ENCODE assay signal across 25 mouse cellular contexts in genomic region chr16:72175727-72176126, GRCm38 (mm10).
DNase-seq lines count a peak whose midpoint lies in the region; ATAC-seq and TF ChIP-seq lines count a peak whose summit lies in the region.
"Had no signal": no experiment of that assay in that cellular context is flagged by ENCODE, and none has a peak within 500 bp of the region (broad histone marks: within the 10 kb centered on the region; RNA-seq: fewer than 3 reads in every experiment).

No protein-coding gene starts in this region.

- H3K9me3 ChIP-seq in kidney, embryonic 14.5 days (ENCODE audit: control insufficient read depth, low read length), result no peaks in the 10 kb centered on the region
- H3K9me3 ChIP-seq in kidney, postnatal 0 days (replicated peaks; ENCODE audit: low read length), result no peaks in the 10 kb centered on the region
- H3K9me3 ChIP-seq in kidney, embryonic 15.5 days (replicated peaks), result no peaks in the 10 kb centered on the region
- H3K9me3 ChIP-seq: embryonic facial prominence, embryonic 10.5 days; embryonic facial prominence, embryonic 12.5 days; forebrain, embryonic 13.5 days; forebrain, embryonic 15.5 days; G1E had no signal

- peak; percentile 3 for DNase-seq in adrenal gland, adult 2 months
- DNase-seq in adrenal gland, postnatal 25 days, result no peak
- DNase-seq in kidney, adult 9 months, result no peak
- DNase-seq in kidney, postnatal 0 days (ENCODE audit: low spot score), result peak; percentile 4
- DNase-seq in mesoderm, embryonic 11.5 days (ENCODE audit: low read depth, low spot score), result peak; percentile 19
- no peak for DNase-seq in lung, postnatal 10 days
- DNase-seq: adrenal gland, postnatal 10 days; adrenal gland, postnatal 36 days; B cell, adult 2 months; cerebellum, adult 11-12 months; cerebellum, adult 2 months; cerebellum, adult 9-10 months; cerebellum, postnatal 10 days; cerebellum, postnatal 25 days had no signal

- H3K36me3 ChIP-seq in kidney, embryonic 14.5 days (ENCODE audit: control insufficient read depth, insufficient read depth, low read length), result no peaks in the 10 kb centered on the region
- H3K36me3 ChIP-seq in kidney, postnatal 0 days (ENCODE audit: insufficient read depth, low read length), result no peaks in the 10 kb centered on the region
- H3K36me3 ChIP-seq in kidney, embryonic 15.5 days, result no peaks in the 10 kb centered on the region
- H3K36me3 ChIP-seq: embryonic facial prominence, embryonic 10.5 days; embryonic facial prominence, embryonic 12.5 days; forebrain, embryonic 15.5 days; G1E had no signal

- no peak overlapping the region for H3K27ac ChIP-seq in kidney, embryonic 14.5 days (ENCODE audit: low read depth, low read length)
- no peak overlapping the region for H3K27ac ChIP-seq in kidney, postnatal 0 days
- no peak overlapping the region for H3K27ac ChIP-seq in kidney, embryonic 15.5 days
- H3K27ac ChIP-seq: embryonic facial prominence, embryonic 10.5 days; embryonic facial prominence, embryonic 12.5 days; forebrain, embryonic 13.5 days; forebrain, embryonic 15.5 days had no signal

- no peak overlapping the region for H3K4me3 ChIP-seq in kidney, embryonic 14.5 days (ENCODE audit: low read length)
- H3K4me3 ChIP-seq in kidney, postnatal 0 days (replicated peaks; ENCODE audit: low read depth, low read length), result no peak overlapping the region
- no peak overlapping the region for H3K4me3 ChIP-seq in kidney, embryonic 15.5 days (replicated peaks)
- H3K4me3 ChIP-seq: embryonic facial prominence, embryonic 10.5 days; embryonic facial prominence, embryonic 12.5 days; forebrain, embryonic 13.5 days; forebrain, embryonic 15.5 days had no signal

- no peak overlapping the region for H3K4me2 ChIP-seq in kidney, embryonic 14.5 days (replicated peaks; ENCODE audit: low read depth, low read length)
- no peak overlapping the region for H3K4me2 ChIP-seq in kidney, postnatal 0 days (ENCODE audit: low read length)
- no peak overlapping the region for H3K4me2 ChIP-seq in kidney, embryonic 15.5 days
- H3K4me2 ChIP-seq: embryonic facial prominence, embryonic 12.5 days; forebrain, embryonic 13.5 days; forebrain, embryonic 15.5 days had no signal

- WGBS in kidney, embryonic 14.5 days, result 29% methylated on average over 5 of the region's 5 CpGs
- 24% methylated on average over 5 of the region's 5 CpGs for WGBS in kidney, postnatal 0 days
- 27% methylated on average over 5 of the region's 5 CpGs for WGBS in kidney, embryonic 15.5 days

- H3K9ac ChIP-seq in kidney, embryonic 14.5 days (ENCODE audit: low read depth, low read length), result no peak overlapping the region
- no peak overlapping the region for H3K9ac ChIP-seq in kidney, postnatal 0 days (ENCODE audit: low read depth, low read length)
- H3K9ac ChIP-seq in kidney, embryonic 15.5 days, result no peak overlapping the region
- H3K9ac ChIP-seq: embryonic facial prominence, embryonic 12.5 days; forebrain, embryonic 13.5 days; forebrain, embryonic 15.5 days had no signal

- TF ChIP-seq CTCF in kidney, postnatal 0 days (IDR thresholded peaks at IDR 0.05; ENCODE audit: low read depth), result no peak

- no peaks in the 10 kb centered on the region for H3K27me3 ChIP-seq in kidney, embryonic 14.5 days (ENCODE audit: control insufficient read depth, insufficient read depth, low read length)
- no peaks in the 10 kb centered on the region for H3K27me3 ChIP-seq in kidney, postnatal 0 days (ENCODE audit: insufficient read depth, low read length)
- no peaks in the 10 kb centered on the region for H3K27me3 ChIP-seq in kidney, embryonic 15.5 days
- H3K27me3 ChIP-seq: CH12.LX; embryonic facial prominence, embryonic 12.5 days; forebrain, embryonic 13.5 days; forebrain, embryonic 15.5 days; Patski had no signal

- ATAC-seq in kidney, embryonic 14.5 days (ENCODE audit: low FRiP score, low TSS enrichment), result peak; percentile 62; the same call in 1 of the 2 replicates
- ATAC-seq in kidney, postnatal 0 days (replicated peaks; ENCODE audit: low FRiP score, low read depth), result no peak
- ATAC-seq in kidney, embryonic 15.5 days (replicated peaks; ENCODE audit: low FRiP score), result no peak
- ATAC-seq: activated CD4-positive, CD25-positive, alpha-beta regulatory T cell, adult 4 months; CD4-positive, CD25-positive, alpha-beta regulatory T cell, adult 4 months; forebrain, embryonic 13.5 days; forebrain, embryonic 15.5 days; Patski had no signal

- H3K4me1 ChIP-seq in kidney, embryonic 14.5 days (ENCODE audit: control insufficient read depth, insufficient read depth, low read length), result 0 out of 2 replicates have a peak, but pooled peaks cover 3% of the 10 kb centered on the region
- H3K4me1 ChIP-seq in kidney, postnatal 0 days (replicated peaks; ENCODE audit: insufficient read depth, low read length), result no peaks in the 10 kb centered on the region
- no peaks in the 10 kb centered on the region for H3K4me1 ChIP-seq in kidney, embryonic 15.5 days
- H3K4me1 ChIP-seq: embryonic facial prominence, embryonic 10.5 days; embryonic facial prominence, embryonic 12.5 days; forebrain, embryonic 13.5 days; forebrain, embryonic 15.5 days had no signal

Comparison
In these comparisons a context has a peak if more than half of its experiments do, and no peak if none do; other contexts are left out.
1. DNase-seq: peak in adrenal gland, adult 2 months (single experiment), kidney, postnatal 0 days (single experiment) and mesoderm, embryonic 11.5 days (single experiment); none in adrenal gland, postnatal 25 days (single experiment), kidney, adult 9 months (single experiment) and lung, postnatal 10 days (single experiment).